Mouse (Mus musculus): Measurements from ENCODE around the gene Kcnj16. TPM values are rescaled to one million over a fixed set of nuclear protein-coding genes. Genes with fewer than 3 reads are reported as not detected.

The Kcnj16 gene
- 10.4 and 10.6 TPM in 2 replicates for polyA plus RNA-seq (2015; fragmentation: Nextera tagmentation; extraction: Ambion mirVana)

GRCm38 (mm10) chr11:110967762-110968135 lies at the start of gene Kcnj16:
Gene Kcnj16 (plus strand): TSS chr11:110968033.

GRCm38 (mm10) chr11:111065635-111066298 lies 97.9 kb downstream of the Kcnj16 start, which contains the start of gene Kcnj2:
Gene Kcnj2 (plus strand): TSS chr11:111066164.

Other genes with a start within 250 kb of the Kcnj16 start
- gene Kcnj2, start 98.1 kb downstream of the Kcnj16 start, polyA plus RNA-seq (2015; fragmentation: Nextera tagmentation; extraction: Ambion mirVana) = 0.95 and 1.1 TPM in 2 replicates